Mouse (Mus musculus): ENCODE data around the gene Osbpl11.
"Not testable (repeated sequence)": the region's sequence is repeated elsewhere in the genome, so short reads cannot be mapped to it uniquely, and the experiment has no call there.

Gene Osbpl11

GRCm38 (mm10) chr16:33184901-33185260 is at the start of gene Osbpl11:
Gene Osbpl11 (plus strand): TSS chr16:33185071.
- peak; percentile 87 to 89 for DNase-seq (ENCODE audit: low spot score in 2 of 2)

GRCm38 (mm10) chr16:33135167-33135566 is 49.7 kb upstream of the Osbpl11 start:
- no peak for DNase-seq (ENCODE audit: low spot score in 2 of 2)

DNA sequence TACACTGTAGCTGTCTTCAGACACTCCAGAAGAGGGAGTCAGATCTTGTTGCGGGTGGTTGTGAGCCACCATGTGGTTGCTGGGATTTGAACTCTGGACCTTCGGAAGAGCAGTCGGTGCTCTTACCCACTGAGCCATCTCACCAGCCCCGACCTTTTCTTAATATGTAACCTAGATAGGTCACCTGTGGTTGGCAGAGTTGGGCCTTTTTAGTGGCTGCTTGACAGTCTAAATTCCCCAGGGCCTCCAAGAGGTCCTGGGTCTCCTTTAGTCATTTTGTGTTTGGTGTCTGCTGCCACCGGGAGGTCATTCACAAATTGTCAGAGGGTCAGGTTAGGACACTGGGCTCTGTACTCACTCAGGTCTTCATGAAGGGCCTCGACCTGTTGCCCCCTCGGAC is 45.8 kb upstream of the Osbpl11 start:
- not testable (repeated sequence) for DNase-seq (ENCODE audit: low spot score in 2 of 2)

- DNase-seq (ENCODE audit: low spot score in 2 of 2) = no peak
Observed at GRCm38 (mm10) chr16:33141758-33142280, 43.1 kb upstream of the Osbpl11 start.

GRCm38 (mm10) chr16:33143452-33143851 is 41.4 kb upstream of the Osbpl11 start:
- no peak for DNase-seq (ENCODE audit: low spot score in 2 of 2)

- DNase-seq (ENCODE audit: low spot score in 2 of 2) = no peak
Observed at GRCm38 (mm10) chr16:33146185-33146584, 38.7 kb upstream of the Osbpl11 start.

GRCm38 (mm10) chr16:33148135-33148534 is 36.7 kb upstream of the Osbpl11 start:
- DNase-seq (ENCODE audit: low spot score in 2 of 2) = no peak

DNA sequence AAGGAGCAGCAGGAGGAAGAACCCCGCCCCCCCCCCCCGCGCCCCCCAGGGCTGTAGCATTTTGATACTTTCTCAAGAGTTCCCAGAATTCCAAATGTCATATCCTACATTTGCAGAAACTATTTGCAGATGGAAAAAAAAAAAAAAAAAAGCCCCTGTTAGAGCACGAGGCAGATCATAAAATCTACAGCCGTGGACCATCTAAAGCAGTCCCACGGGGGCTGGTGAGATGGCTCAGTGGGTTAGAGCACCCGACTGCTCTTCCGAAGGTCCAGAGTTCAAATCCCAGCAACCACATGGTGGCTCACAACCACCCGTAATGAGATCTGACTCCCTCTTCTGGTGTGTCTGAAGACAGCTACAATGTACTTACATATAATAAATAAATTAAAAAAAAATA is 34.0 kb upstream of the Osbpl11 start:
- not testable (repeated sequence) for DNase-seq (ENCODE audit: low spot score in 2 of 2)

- no peak for DNase-seq (ENCODE audit: low spot score in 2 of 2)
Observed at GRCm38 (mm10) chr16:33151558-33151957, 33.3 kb upstream of the Osbpl11 start.

DNA sequence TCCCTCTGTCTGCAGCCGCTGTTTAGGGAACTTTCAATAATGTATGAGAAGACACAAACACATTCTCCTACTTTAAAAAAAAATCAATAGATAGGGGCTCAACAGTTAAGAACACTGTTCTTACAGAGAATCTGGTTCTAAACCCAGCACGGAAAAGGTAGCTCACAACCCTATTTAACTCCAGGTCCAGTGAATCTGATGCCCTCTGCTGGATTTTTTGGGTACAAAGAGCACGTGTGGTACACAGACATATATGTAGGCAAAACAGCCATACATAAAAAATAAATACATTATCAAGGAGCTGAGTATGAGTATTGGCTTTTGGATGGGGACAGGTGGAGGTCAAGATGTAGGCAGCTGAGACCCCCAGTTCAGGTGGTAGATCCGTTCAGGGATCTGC is 29.9 kb upstream of the Osbpl11 start:
- DNase-seq (ENCODE audit: low spot score in 2 of 2) = peak in 1 of 2 experiments; percentile 21

- DNase-seq (ENCODE audit: low spot score in 2 of 2) = no peak
Observed at GRCm38 (mm10) chr16:33158006-33158405, 26.9 kb upstream of the Osbpl11 start.

DNA sequence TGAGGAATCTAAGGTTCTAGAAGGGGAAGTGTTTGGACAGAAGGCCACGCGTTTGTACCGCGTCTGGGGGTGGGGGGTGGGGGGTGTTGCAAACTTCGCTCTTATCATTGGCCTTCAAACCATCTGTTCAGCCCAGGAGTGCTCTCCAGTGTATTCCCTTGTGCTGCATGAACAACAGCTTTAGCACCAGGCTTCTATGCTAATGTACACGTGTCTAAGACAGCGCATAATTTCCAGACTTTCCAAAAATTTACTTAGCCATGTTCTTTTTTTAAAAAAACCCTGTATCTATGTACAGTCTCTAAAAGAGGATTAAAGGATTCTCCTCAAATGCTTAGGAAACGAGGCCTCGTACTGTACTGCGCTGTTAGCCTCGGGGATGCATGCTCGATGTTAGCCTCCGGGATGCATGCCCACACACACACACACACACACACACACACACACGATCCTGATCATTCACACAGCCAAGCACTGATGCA is 26.2 kb upstream of the Osbpl11 start:
- no peak for DNase-seq (ENCODE audit: low spot score in 2 of 2)

DNA sequence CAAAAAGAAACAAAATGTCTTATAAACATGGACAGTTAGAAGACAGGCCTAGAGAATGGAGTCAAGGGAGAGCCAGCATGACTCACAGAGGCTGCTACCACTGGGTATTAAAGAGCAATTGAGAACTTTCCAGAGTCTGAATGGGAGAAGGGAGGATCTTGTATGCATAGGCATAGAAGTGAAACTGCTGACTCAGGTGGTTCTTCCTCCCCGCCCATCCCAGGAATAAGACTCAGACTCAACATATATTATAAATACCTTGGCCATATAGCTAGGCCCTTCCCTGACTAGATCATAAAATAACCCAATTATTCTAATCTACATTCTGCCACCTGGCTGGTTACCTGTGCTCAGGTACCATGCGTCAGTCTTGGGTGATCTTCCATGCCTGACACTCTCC is 25.5 kb upstream of the Osbpl11 start:
- DNase-seq (ENCODE audit: low spot score in 2 of 2) = no peak

DNA sequence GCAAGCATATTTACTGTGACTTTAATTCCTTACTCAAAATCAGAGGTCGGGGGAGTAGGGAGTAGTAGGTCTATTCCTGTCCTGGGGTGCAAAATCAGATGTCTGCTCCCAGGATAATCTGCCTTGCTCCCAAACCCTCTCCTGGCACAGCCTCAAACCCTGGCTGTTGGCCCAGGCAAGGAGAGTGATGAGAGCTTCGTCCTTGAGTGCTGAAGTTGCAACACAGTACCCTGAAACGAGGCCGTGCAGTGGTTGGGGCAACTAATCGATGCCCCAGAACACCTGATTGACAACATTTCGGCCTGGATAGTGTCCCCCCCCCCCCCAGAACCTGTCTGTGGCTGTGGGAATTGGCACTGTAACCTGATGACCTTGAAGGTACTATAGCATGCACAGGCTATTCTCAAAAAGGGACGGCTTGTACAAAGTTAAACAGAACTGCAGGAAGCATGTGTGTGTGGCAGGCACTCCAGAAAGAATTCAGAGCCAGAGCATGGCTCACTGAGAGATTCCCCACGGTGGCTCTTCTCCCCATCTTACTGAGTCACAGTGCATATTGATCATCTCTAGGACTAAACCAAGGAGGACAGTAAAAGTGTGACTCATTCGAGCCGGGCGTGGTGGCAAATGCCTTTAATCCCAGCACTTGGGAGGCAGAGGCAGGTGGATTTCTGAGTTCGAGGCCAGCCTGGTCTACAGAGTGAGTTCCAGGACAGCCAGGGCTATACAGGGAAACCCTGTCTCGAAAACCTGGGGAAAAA is 21.4 kb upstream of the Osbpl11 start:
- DNase-seq (ENCODE audit: low spot score in 2 of 2) = no peak

- peak; percentile 40 to 64 for DNase-seq (ENCODE audit: low spot score in 2 of 2)
Observed at GRCm38 (mm10) chr16:33166284-33166683, 18.6 kb upstream of the Osbpl11 start.

- no peak for DNase-seq (ENCODE audit: low spot score in 2 of 2)
Observed at GRCm38 (mm10) chr16:33167537-33167936, 17.3 kb upstream of the Osbpl11 start.

DNA sequence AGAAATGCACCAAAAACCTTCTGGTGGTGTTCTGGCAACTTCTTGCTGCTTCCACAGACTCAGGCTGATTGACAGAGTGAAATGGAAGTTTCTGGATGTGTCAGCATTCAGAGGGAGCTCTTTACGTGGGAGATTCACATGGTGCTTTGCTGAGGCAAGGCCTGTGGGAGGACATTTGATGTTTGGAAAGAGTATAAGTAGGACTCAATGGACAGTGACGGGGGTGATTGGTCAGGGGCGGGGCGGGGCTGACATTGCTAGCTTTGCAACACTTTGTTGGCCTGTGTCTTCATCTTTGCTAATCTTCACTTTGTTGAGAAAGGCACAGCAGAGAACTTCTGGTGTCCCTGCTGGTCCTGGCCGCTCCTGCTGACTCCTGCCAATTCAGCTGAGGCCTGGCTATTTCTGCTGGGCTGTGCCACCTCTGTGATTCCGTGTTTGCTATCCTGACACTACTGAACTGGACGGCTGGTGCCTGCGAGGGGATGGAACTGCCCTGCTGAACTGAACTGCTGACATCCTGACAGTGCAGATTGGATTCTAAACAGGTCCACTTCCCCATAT is 15.3 kb upstream of the Osbpl11 start:
- DNase-seq (ENCODE audit: low spot score in 2 of 2) = no peak

DNA sequence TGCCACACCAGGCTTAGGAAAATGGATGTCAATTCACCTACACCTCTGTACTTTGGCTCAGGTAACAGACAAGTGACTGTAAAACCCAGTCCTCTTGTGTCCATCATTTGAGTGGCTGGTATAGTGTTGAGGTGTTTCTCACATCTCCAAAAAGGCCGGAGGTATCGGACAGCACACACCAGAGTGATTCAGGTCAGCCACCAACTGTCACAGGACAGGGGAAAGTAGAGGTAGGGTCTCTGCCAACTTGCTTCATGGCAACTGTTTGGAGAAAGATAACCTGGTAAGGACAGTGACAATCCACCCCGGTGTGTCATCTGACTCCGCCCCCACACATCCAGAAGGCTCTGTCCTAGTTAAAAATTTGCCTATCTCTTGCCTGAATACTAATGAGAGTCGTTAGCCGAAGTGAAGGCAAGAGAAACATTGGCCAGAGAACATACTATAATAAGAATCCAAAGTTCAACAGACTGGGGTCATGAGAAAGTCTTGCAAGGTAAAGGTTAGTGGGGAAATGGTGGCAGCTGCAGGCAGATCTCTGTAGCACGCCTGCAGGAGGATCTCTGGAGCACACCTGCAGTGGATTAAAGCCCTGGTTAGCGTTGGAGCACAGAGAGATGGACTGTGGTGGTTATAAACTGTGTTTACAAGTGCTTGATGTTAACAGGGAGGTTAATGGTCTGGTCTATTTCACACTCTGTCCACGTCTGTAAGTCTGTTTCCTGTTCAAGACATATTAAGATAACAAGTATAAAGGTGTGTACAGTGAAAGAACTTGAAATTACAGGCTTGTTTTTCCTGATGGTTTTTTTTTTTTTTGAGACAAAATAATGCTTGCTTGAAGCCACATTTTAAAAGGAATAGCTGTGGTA is 13.9 kb upstream of the Osbpl11 start:
- no peak for DNase-seq (ENCODE audit: low spot score in 2 of 2)

GRCm38 (mm10) chr16:33171800-33172199 is 13.1 kb upstream of the Osbpl11 start:
- no peak for DNase-seq (ENCODE audit: low spot score in 2 of 2)

DNA sequence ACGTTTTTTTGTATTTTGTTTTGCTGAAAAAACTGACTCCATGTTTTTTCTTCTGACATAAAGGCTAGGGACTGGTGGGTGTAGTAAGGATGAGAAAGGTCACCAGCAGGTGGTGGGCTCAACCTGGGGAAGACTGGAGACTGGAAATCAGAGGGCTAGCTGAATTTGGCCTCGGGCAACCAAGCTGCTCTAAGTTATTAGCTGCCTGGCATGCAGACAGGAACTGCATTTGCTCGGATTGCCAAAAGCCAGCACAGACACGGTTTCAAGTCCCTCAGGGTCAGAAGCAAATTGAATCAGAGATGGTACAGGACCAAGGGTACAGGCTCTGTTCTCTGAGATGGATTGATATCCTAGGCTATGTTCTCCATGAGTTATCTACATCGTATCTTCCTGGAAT is 11.7 kb upstream of the Osbpl11 start:
- DNase-seq (ENCODE audit: low spot score in 2 of 2) = no peak

DNA sequence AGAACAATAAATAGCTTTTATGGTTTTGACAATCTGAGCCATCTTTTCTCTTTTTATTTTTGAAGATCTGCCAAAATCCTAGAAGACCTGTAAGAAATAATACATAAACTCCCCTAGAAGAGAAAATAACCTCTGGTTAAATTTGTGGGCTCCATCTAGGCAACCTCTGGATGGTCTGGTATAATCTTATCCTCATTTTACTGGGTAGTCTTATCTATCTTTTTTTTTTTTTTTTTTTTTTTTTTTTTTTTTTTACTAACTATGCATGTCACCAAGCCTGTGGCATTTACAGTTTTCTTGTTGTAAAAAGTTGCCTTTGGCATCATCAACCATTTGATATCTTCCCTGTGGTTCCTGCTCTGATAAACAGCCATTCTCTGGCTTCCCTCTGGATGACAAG is 10.2 kb upstream of the Osbpl11 start:
- DNase-seq (ENCODE audit: low spot score in 2 of 2) = no peak

DNA sequence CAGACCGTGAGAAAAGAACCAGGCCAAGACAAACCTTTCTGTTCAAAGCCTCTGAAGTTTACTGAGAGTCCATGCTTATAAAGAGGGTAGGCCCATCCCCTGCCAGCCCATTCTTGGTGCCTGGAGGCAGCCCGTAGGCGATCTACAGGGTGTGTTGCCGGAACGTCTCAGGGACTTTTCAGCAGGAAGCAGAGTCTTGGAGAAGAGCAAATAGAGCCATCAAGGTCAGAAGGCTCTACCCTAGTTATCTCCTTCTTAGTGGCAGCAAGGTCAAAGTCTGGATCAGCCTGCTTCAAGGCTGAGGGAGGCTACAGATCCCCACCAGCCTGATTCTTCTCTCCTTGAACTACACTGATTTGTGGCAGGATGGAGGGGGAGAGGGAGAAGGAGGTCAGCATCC is 8.0 kb upstream of the Osbpl11 start:
- not testable (repeated sequence) for DNase-seq (ENCODE audit: low spot score in 2 of 2)

Data from natural killer cell, adult 2 months (primary cell).